In the genomic region with DNA sequence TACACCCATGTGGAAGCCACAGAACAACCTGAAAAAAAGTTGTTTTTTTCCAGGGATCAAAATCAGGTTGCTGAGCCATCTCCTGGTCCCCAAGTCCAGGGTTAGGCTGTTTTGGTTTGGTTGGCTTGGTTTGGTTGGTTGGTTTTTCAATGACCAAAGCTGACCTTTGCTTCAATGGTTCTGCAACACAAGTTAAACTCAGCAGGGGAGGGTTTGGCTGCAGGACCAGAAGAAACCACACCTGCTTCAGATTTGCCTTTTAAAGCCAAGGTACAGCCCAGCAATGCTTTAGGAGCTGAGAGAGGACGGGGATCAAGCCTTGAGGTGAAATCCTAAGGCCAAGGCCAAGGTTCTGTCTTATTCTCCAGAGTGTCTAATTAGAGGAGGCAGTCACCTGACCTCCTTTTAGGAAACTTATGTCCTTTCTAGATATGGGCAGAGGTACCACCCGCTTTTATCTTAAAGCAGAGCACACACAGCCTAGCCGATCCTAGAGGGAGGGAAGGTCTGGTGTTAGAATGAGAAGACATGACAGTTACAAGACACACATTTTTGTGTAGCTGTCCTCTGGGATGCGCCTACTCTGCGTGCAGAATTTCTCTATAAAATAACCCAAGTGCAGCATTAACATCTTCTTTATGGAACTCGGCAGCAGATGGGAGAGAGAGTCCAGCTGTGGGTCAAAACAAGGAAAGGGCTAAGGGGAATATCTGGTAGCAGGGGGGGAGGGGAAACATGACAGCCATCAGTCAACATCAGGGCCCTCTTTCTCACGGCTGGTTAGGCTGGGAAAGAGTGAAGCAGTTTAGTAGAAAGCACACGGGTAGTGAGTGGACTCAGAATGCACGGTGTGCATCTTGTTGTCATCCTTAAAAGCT, we compare ENCODE assay signal across 10 mouse cellular contexts. TPM values are rescaled to one million over a fixed set of nuclear protein-coding genes. Genes with fewer than 3 reads are reported as not detected.
DNase-seq lines count a peak whose midpoint lies in the region; ATAC-seq and TF ChIP-seq lines count a peak whose summit lies in the region.
"Had no signal": no experiment of that assay in that cellular context is flagged by ENCODE, and none has a peak within 500 bp of the region (broad histone marks: within the 10 kb centered on the region; RNA-seq: fewer than 3 reads in every experiment).

No protein-coding gene starts in this region.

- peak overlapping the region; percentile 20 for H3K9ac ChIP-seq in liver, embryonic 15.5 days

- H3K27me3 ChIP-seq in liver, embryonic 15.5 days = no peaks in the 10 kb centered on the region

- no peaks in the 10 kb centered on the region for H3K9me3 ChIP-seq in liver, embryonic 15.5 days (replicated peaks)

- no peak for TF ChIP-seq CTCF in gastrocnemius, adult 2 months (IDR thresholded peaks at IDR 0.05)

- intact Hi-C loops in gastrocnemius, adult 2 months (cut with DNase I) = no loop called here

- H3K4me3 ChIP-seq in gastrocnemius, adult 2 months = no peak overlapping the region
- peak overlapping the region; percentile 24 for H3K4me3 ChIP-seq in liver, embryonic 15.5 days (replicated peaks)

- H3K4me1 ChIP-seq in liver, embryonic 15.5 days (replicated peaks) = peaks cover 84% of the 10 kb centered on the region

- no peak for DNase-seq in gastrocnemius, adult 2 months
- DNase-seq in gastrocnemius, adult 8-10 months (ENCODE audit: low spot score in 2 of 2) = no peak
- DNase-seq in MEL-GATA-1-ER (ENCODE audit: extremely low read depth, low read depth) = peak; percentile 41
- DNase-seq in kidney, adult 9 months = peak; percentile 95
- DNase-seq in thymus, postnatal 25 days = no peak
- no peak for DNase-seq in spleen, adult 18-20 months
- DNase-seq: embryo, embryonic 11 days; thymus, postnatal 14 days had no signal

- peak; percentile 90 for ATAC-seq in liver, embryonic 15.5 days (ENCODE audit: insufficient read depth)
- ATAC-seq in activated CD4-positive, CD25-positive, alpha-beta regulatory T cell, adult 4 months = no peak

- peak overlapping the region; percentile 79 for H3K27ac ChIP-seq in gastrocnemius, adult 2 months
- H3K27ac ChIP-seq in liver, embryonic 15.5 days (replicated peaks) = peak overlapping the region; percentile 84

- H3K36me3 ChIP-seq in liver, embryonic 15.5 days (replicated peaks) = peaks cover 24% of the 10 kb centered on the region

- WGBS in liver, embryonic 15.5 days (ENCODE audit: insufficient replicate concordance) = 28% methylated on average over 9 of the region's 9 CpGs

- H3K4me2 ChIP-seq in liver, embryonic 15.5 days = peak overlapping the region; percentile 62

RNA-seq across cellular contexts. Expression of a gene that starts 10.3 kb away (rescaled TPM):
- 10 to 100 TPM in 1 of 2 experiments, 1 to 10 TPM in 1; 6.5 to 10.0 TPM for total RNA-seq in gastrocnemius, adult 2 months (2021)
- 1 to 10 TPM; 4.1 to 8.8 (median 6.6) TPM for total RNA-seq in gastrocnemius, adult 8-10 months (2022)
- polyA plus RNA-seq in liver, embryonic 15.5 days (2015; fragmentation: Nextera tagmentation; extraction: Ambion mirVana) = 2.9 and 3.9 TPM in 2 replicates
- not detected for polyA plus RNA-seq in activated CD4-positive, CD25-positive, alpha-beta regulatory T cell, adult 4 months (2017; shearing (Covaris generic))

Comparison
In these comparisons a context has a peak if more than half of its experiments do, and no peak if none do; other contexts are left out.
1. DNase-seq: peak in MEL-GATA-1-ER (single experiment) and kidney, adult 9 months (single experiment); none in gastrocnemius, adult 2 months (single experiment), gastrocnemius, adult 8-10 months (0 of 2), thymus, postnatal 25 days (single experiment) and spleen, adult 18-20 months (0 of 2).